Mouse (Mus musculus): ENCODE measurements around the gene Snx3. TPM values are rescaled to one million over a fixed set of nuclear protein-coding genes. Genes with fewer than 3 reads are reported as not detected.
A peak's percentile ranks its signal among the peaks of the same experiment; 100 is the strongest.

Snx3 gene
- polyA plus RNA-seq, 1 experiment from 2014 or later, result 367 TPM

GRCm38 (mm10) chr10:42525682-42526081 is 23.9 kb downstream of the Snx3 start:
- Histone ChIP-seq H3K27me3 (ENCODE audit: insufficient read depth, low read length) (no peaks in the 10 kb centered on the region), H3K4me3 (ENCODE audit: low read depth, low read length) (no peak overlapping the region), H3K36me3 (ENCODE audit: insufficient read depth) (peaks cover 43% of the 10 kb centered on the region), H3K4me2 (no peak overlapping the region), H3K9ac (no peak overlapping the region), H3K4me1 (ENCODE audit: insufficient read depth) (no peaks in the 10 kb centered on the region), H3K9me3 (ENCODE audit: low read depth, low read length) (no peaks in the 10 kb centered on the region), H3K27ac (ENCODE audit: low read depth) (no peak overlapping the region)
- ATAC-seq (ENCODE audit: insufficient read depth) (no peak), DNase-seq (no peak)
- 93% methylated on average over 3 of the region's 3 CpGs for WGBS
- no peak for TF ChIP-seq CTCF (IDR thresholded peaks at IDR 0.05; ENCODE audit: low read depth)

GRCm38 (mm10) chr10:42533836-42534453 is 32.1 kb downstream of the Snx3 start:
- no peaks in the 10 kb centered on the region for H3K27me3 ChIP-seq (ENCODE audit: insufficient read depth, low read length)
- no peak for TF ChIP-seq CTCF (IDR thresholded peaks at IDR 0.05; ENCODE audit: low read depth)
- H3K36me3 ChIP-seq (ENCODE audit: insufficient read depth), result peaks cover 68% of the 10 kb centered on the region
- peak overlapping the region; percentile 46; the same call in 1 of the 2 replicates for H3K27ac ChIP-seq (ENCODE audit: low read depth)
- H3K4me2 ChIP-seq, result no peak overlapping the region
- no peaks in the 10 kb centered on the region for H3K4me1 ChIP-seq (ENCODE audit: insufficient read depth)
- no peak; the same call in 1 of the 2 replicates for ATAC-seq (ENCODE audit: insufficient read depth)
- H3K4me3 ChIP-seq (ENCODE audit: low read depth, low read length), result no peak overlapping the region
- H3K9ac ChIP-seq, result no peak overlapping the region
- no peaks in the 10 kb centered on the region for H3K9me3 ChIP-seq (ENCODE audit: low read depth, low read length)
- WGBS, result 88% methylated on average over 11 of the region's 11 CpGs
- DNase-seq, result no peak

- WGBS, result 74% methylated on average over 9 of the region's 9 CpGs
- Histone ChIP-seq H3K36me3 (ENCODE audit: insufficient read depth) (peaks cover 43% of the 10 kb centered on the region), H3K27ac (ENCODE audit: low read depth) (no peak overlapping the region), H3K9ac (no peak overlapping the region), H3K4me1 (ENCODE audit: insufficient read depth) (no peaks in the 10 kb centered on the region), H3K9me3 (ENCODE audit: low read depth, low read length) (no peaks in the 10 kb centered on the region), H3K27me3 (ENCODE audit: insufficient read depth, low read length) (no peaks in the 10 kb centered on the region), H3K4me3 (ENCODE audit: low read depth, low read length) (no peak overlapping the region), H3K4me2 (no peak overlapping the region)
- TF ChIP-seq CTCF (IDR thresholded peaks at IDR 0.05; ENCODE audit: low read depth), result no peak
- DNase-seq, result no peak
- no peak for ATAC-seq (ENCODE audit: insufficient read depth)
Measured at GRCm38 (mm10) chr10:42537571-42538316, 35.9 kb downstream of the Snx3 start.

- no peaks in the 10 kb centered on the region for H3K9me3 ChIP-seq (ENCODE audit: low read depth, low read length)
- H3K27ac ChIP-seq (ENCODE audit: low read depth), result no peak overlapping the region
- no peaks in the 10 kb centered on the region for H3K4me1 ChIP-seq (ENCODE audit: insufficient read depth)
- DNase-seq (no peak), ATAC-seq (ENCODE audit: insufficient read depth) (no peak)
- no peak overlapping the region for H3K9ac ChIP-seq
- no peaks in the 10 kb centered on the region for H3K27me3 ChIP-seq (ENCODE audit: insufficient read depth, low read length)
- WGBS, result 72% methylated on average over 6 of the region's 6 CpGs
- H3K4me3 ChIP-seq (ENCODE audit: low read depth, low read length), result no peak overlapping the region
- TF ChIP-seq CTCF (IDR thresholded peaks at IDR 0.05; ENCODE audit: low read depth), result no peak
- no peaks in the 10 kb centered on the region for H3K36me3 ChIP-seq (ENCODE audit: insufficient read depth)
- H3K4me2 ChIP-seq, result no peak overlapping the region
Measured at GRCm38 (mm10) chr10:42545707-42546503, 44.1 kb downstream of the Snx3 start.

- Histone ChIP-seq H3K27ac (ENCODE audit: low read depth) (no peak overlapping the region), H3K9ac (no peak overlapping the region), H3K36me3 (ENCODE audit: insufficient read depth) (no peaks in the 10 kb centered on the region), H3K4me2 (no peak overlapping the region), H3K4me1 (ENCODE audit: insufficient read depth) (no peaks in the 10 kb centered on the region), H3K9me3 (ENCODE audit: low read depth, low read length) (no peaks in the 10 kb centered on the region), H3K4me3 (ENCODE audit: low read depth, low read length) (no peak overlapping the region), H3K27me3 (ENCODE audit: insufficient read depth, low read length) (no peaks in the 10 kb centered on the region)
- ATAC-seq (ENCODE audit: insufficient read depth) (no peak), DNase-seq (no peak)
- 98% methylated on average over 3 of the region's 3 CpGs for WGBS
- no peak for TF ChIP-seq CTCF (IDR thresholded peaks at IDR 0.05; ENCODE audit: low read depth)
Measured at GRCm38 (mm10) chr10:42546507-42546906, 44.7 kb downstream of the Snx3 start.

- Histone ChIP-seq H3K4me3 (ENCODE audit: low read depth, low read length) (no peak overlapping the region), H3K4me2 (no peak overlapping the region), H3K27me3 (ENCODE audit: insufficient read depth, low read length) (peaks cover 15% of the 10 kb centered on the region; the same call in 1 of the 2 replicates), H3K36me3 (ENCODE audit: insufficient read depth) (no peaks in the 10 kb centered on the region), H3K9ac (no peak overlapping the region), H3K9me3 (ENCODE audit: low read depth, low read length) (no peaks in the 10 kb centered on the region), H3K4me1 (ENCODE audit: insufficient read depth) (no peaks in the 10 kb centered on the region), H3K27ac (ENCODE audit: low read depth) (no peak overlapping the region)
- WGBS, result 70% methylated on average over 5 of the region's 5 CpGs
- ATAC-seq (ENCODE audit: insufficient read depth), result no peak
- no peak for DNase-seq
- no peak for TF ChIP-seq CTCF (IDR thresholded peaks at IDR 0.05; ENCODE audit: low read depth)
Measured at GRCm38 (mm10) chr10:42559581-42560200, 57.9 kb downstream of the Snx3 start.

All from lung, embryonic 14.5 days (tissue).